Mouse (Mus musculus) liver, postnatal 0 days (tissue): ENCODE results near the gene Ptma. TPM values are rescaled to one million over a fixed set of nuclear protein-coding genes. Genes with fewer than 3 reads are reported as not detected.

ENCODE experiments used
- ATAC-seq: fragments of 200-750 bp; cut with Nextera tagmentation; 2 replicates; pipeline ENCODE4 v1.8.0; 2017; ENCODE audit warnings: mild to moderate bottlenecking, moderate library complexity
- DNase-seq: peaks from one replicate; pipeline ENCODE4 v3.0.0-alpha.2; 2016
- H3K27ac ChIP-seq: fragments of 300-500 bp; sonication (generic); 2 replicates; pipeline ENCODE4 v1.5.1; 2014; ENCODE audit warnings: antibody characterized with exemption, moderate library complexity, mild to moderate bottlenecking, low read depth
- H3K27me3 ChIP-seq: fragments of 300-500 bp; sonication (generic); 2 replicates; pipeline ENCODE4 v1.6.1; 2014; ENCODE audit warnings: low read length, control low read depth, mixed read lengths; ENCODE audit not compliant: insufficient read depth
- H3K36me3 ChIP-seq: fragments of 300-500 bp; sonication (generic); replicated peaks from 2 replicates; pipeline ENCODE4 v1.6.1; 2014; ENCODE audit warnings: mild to moderate bottlenecking, control low read depth, low read length, moderate library complexity, mixed read lengths; ENCODE audit not compliant: insufficient read depth
- H3K4me1 ChIP-seq: fragments of 300-500 bp; sonication (generic); 2 replicates; pipeline ENCODE4 v1.6.1; 2014; ENCODE audit warnings: antibody characterized with exemption, mild to moderate bottlenecking, control low read depth; ENCODE audit not compliant: insufficient read depth
- H3K4me2 ChIP-seq: fragments of 300-500 bp; sonication (generic); 2 replicates; pipeline ENCODE4 v1.6.1; 2014; ENCODE audit warnings: low read depth, mild to moderate bottlenecking, low read length, moderate library complexity, mixed read lengths
- H3K4me3 ChIP-seq: fragments of 300-500 bp; sonication (generic); 2 replicates; pipeline ENCODE4 v1.5.1; 2014; ENCODE audit warnings: low read depth, low read length
- H3K9ac ChIP-seq: fragments of 300-500 bp; sonication (generic); replicated peaks from 2 replicates; pipeline ENCODE4 v1.6.1; 2014; ENCODE audit warnings: mild to moderate bottlenecking, moderate library complexity
- H3K9me3 ChIP-seq: fragments of 300-500 bp; sonication (generic); 2 replicates; pipeline ENCODE4 v1.6.1; 2016; ENCODE audit warnings: mild to moderate bottlenecking, control low read depth, low read length, mixed read lengths
- CTCF ChIP-seq: sonication (generic); IDR thresholded peaks from 2 replicates; pipeline ENCODE4 v1.5.1; 2016; ENCODE audit warnings: antibody characterized with exemption, low read depth
- EP300 ChIP-seq: IDR thresholded peaks from 2 replicates; pipeline ENCODE4 v1.6.1; 2016; ENCODE audit warnings: antibody characterized with exemption, low read depth, mild to moderate bottlenecking
- WGBS: fragments of 180-500 bp; shearing (Covaris S2); extraction: QIAGEN DNeasy Blood & Tissue Kit; methylation state at CpG from one replicate; pipeline ENCODE4 v1.1.7; 2014; ENCODE audit not compliant: insufficient replicate concordance; 5-methylcytosine and 5-hydroxymethylcytosine counted together
- polyA plus RNA-seq: library from polyadenylated mRNA; unstranded; fragments of >200 nt; fragmentation: Nextera tagmentation; extraction: Ambion mirVana; gene quantifications from 2 replicates; pipeline ENCODE4 v1.2.1, GENCODE M21; 2015

The Ptma gene
- polyA plus RNA-seq, 1 experiment from 2014 or later = 799 TPM

- no peaks in the 10 kb centered on the region for H3K27me3 ChIP-seq
- DNase-seq (no peak), ATAC-seq (peak; percentile 15)
- peaks cover 36% of the 10 kb centered on the region for H3K4me1 ChIP-seq
- no peaks in the 10 kb centered on the region for H3K36me3 ChIP-seq
- no peaks in the 10 kb centered on the region for H3K9me3 ChIP-seq
- H3K4me2 ChIP-seq = peak overlapping the region; percentile 96
- H3K9ac ChIP-seq = peak overlapping the region; percentile 95
- TF ChIP-seq CTCF = no peak
- TF ChIP-seq EP300 = no peak
- peak overlapping the region; percentile 98 for H3K27ac ChIP-seq
- 5% methylated on average over 20 of the region's 20 CpGs for WGBS
- peak overlapping the region; percentile 92 for H3K4me3 ChIP-seq
These were observed 38.6 kb upstream of the Ptma start for GRCm38 (mm10) chr1:86487908-86488314.

DNA sequence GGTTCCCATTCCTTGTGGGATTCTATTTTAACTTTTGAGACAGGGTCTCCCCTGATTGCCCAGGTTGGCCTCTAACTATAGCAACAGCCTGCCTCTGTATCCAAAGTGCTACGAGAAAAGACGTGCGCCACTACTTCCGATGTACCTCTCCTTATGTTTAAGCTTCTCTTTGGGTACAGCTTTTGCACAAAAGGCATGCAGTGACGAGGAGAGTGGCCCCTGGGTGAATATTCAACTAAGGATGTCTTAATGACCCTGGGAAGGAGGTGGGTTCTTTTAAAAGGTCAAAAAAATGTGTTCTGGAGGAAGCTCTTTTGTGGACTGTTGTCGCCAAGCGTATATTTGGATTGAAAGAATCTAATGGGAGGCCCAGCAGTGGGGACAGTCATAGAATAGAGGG is 38.2 kb upstream of the Ptma start:
- H3K36me3 ChIP-seq = no peaks in the 10 kb centered on the region
- peak overlapping the region; percentile 92 for H3K4me3 ChIP-seq
- H3K9ac ChIP-seq = peak overlapping the region; percentile 95
- WGBS = 43% methylated on average over 7 of the region's 7 CpGs
- H3K27me3 ChIP-seq = no peaks in the 10 kb centered on the region
- H3K27ac ChIP-seq = peak overlapping the region; percentile 98
- TF ChIP-seq CTCF = no peak
- TF ChIP-seq EP300 = no peak
- ATAC-seq (no peak), DNase-seq (no peak)
- no peaks in the 10 kb centered on the region for H3K9me3 ChIP-seq
- H3K4me2 ChIP-seq = peak overlapping the region; percentile 96
- peaks cover 36% of the 10 kb centered on the region for H3K4me1 ChIP-seq

GRCm38 (mm10) chr1:86488774-86489173 is 37.8 kb upstream of the Ptma start:
- Histone ChIP-seq H3K4me3 (peak overlapping the region; percentile 92), H3K27ac (peak overlapping the region; percentile 98), H3K27me3 (no peaks in the 10 kb centered on the region), H3K9ac (peak overlapping the region; percentile 95), H3K4me2 (peak overlapping the region; percentile 96), H3K4me1 (peaks cover 36% of the 10 kb centered on the region), H3K9me3 (no peaks in the 10 kb centered on the region), H3K36me3 (no peaks in the 10 kb centered on the region)
- DNase-seq = no peak
- no peak for ATAC-seq
- TF ChIP-seq CTCF (no peak), EP300 (no peak)
- WGBS = 86% methylated on average over 4 of the region's 4 CpGs

- no peak overlapping the region for H3K4me2 ChIP-seq
- no peak overlapping the region for H3K4me3 ChIP-seq
- 93% methylated on average over 4 of the region's 4 CpGs for WGBS
- no peak for DNase-seq
- ATAC-seq = no peak
- no peaks in the 10 kb centered on the region for H3K36me3 ChIP-seq
- no peak for TF ChIP-seq EP300
- no peak for TF ChIP-seq CTCF
- H3K27me3 ChIP-seq = no peaks in the 10 kb centered on the region
- no peak overlapping the region for H3K27ac ChIP-seq
- no peak overlapping the region for H3K9ac ChIP-seq
- H3K9me3 ChIP-seq = no peaks in the 10 kb centered on the region
- H3K4me1 ChIP-seq = peaks cover 42% of the 10 kb centered on the region
These were observed 36.6 kb upstream of the Ptma start for GRCm38 (mm10) chr1:86489901-86490300.

DNA sequence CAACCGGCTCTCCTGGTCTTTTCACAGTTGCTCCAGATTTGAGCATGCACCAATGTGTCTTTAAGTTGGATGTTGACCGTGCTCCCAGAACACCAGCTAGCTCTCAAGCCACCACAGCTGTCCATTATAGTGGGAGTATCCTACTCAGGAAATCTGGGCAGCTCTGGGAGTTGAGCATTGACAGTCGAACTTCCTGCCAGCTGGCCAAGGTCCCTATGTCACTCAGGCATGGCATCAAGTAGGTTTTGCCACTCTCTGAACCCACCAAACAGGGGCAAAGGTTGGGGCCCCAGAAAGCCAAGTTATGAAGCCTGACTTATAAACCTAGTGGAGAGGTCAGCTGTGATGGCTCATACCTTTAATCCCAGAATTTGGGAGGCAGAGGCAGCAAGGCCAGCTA is 35.8 kb upstream of the Ptma start:
- Histone ChIP-seq H3K9me3 (no peaks in the 10 kb centered on the region), H3K36me3 (no peaks in the 10 kb centered on the region), H3K4me3 (no peak overlapping the region), H3K9ac (no peak overlapping the region), H3K27me3 (no peaks in the 10 kb centered on the region), H3K4me2 (no peak overlapping the region), H3K4me1 (peaks cover 42% of the 10 kb centered on the region), H3K27ac (peak overlapping the region; percentile 79; the same call in 1 of the 2 replicates)
- DNase-seq (no peak), ATAC-seq (no peak)
- TF ChIP-seq EP300 (no peak), CTCF (no peak)
- 63% methylated on average over 3 of the region's 3 CpGs for WGBS

DNA sequence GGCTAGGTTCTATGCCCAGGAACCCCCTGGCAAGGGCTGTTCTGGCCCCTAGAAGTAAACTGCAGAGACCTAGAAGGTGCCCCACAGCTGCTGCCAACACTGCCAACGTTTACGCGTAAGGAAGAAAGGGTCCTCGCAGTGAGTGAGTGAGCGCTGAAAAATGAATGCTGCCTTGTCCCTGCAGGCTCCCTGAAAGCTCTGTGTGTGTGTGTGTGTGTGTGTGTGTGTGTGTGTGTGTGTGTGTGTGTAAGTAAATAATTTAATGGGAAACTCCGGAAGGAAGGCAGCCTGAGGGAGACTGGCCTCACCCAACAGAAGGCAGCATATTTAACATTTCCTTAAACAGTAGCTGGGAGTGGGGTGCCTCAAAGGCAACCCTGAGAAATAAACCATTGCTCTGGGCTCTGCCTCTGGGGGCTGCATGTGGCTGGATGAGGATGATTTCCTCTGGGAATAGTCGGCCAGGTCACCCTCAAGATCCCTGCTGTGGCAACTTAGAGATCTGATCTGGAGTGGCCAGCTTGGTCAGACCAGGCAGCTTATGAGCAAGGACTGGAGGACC is 34.9 kb upstream of the Ptma start:
- H3K27ac ChIP-seq = peak overlapping the region; percentile 79
- TF ChIP-seq CTCF (no peak), EP300 (no peak)
- H3K36me3 ChIP-seq = no peaks in the 10 kb centered on the region
- no peak overlapping the region for H3K4me3 ChIP-seq
- no peaks in the 10 kb centered on the region for H3K9me3 ChIP-seq
- H3K27me3 ChIP-seq = no peaks in the 10 kb centered on the region
- peaks cover 41% of the 10 kb centered on the region for H3K4me1 ChIP-seq
- no peak for ATAC-seq
- DNase-seq = no peak
- H3K9ac ChIP-seq = peak overlapping the region; percentile 52
- H3K4me2 ChIP-seq = peak overlapping the region; percentile 47
- 55% methylated on average over 7 of the region's 7 CpGs for WGBS
